Mouse (Mus musculus): ENCODE results near the gene Gm10134. TPM values are rescaled to one million over a fixed set of nuclear protein-coding genes. Genes with fewer than 3 reads are reported as not detected.

Gm10134 gene
- polyA plus RNA-seq, 1 experiment from 2014 or later = 3.5 TPM

- 50% methylated on average over 11 of the region's 11 CpGs for WGBS
- Histone ChIP-seq H3K9ac (no peak overlapping the region), H3K4me3 (no peak overlapping the region), H3K9me3 (no peaks in the 10 kb centered on the region), H3K27ac (no peak overlapping the region), H3K4me1 (no peaks in the 10 kb centered on the region), H3K36me3 (peaks cover 79% of the 10 kb centered on the region), H3K4me2 (no peak overlapping the region), H3K27me3 (no peaks in the 10 kb centered on the region)
- ATAC-seq (ENCODE audit: borderline replicate concordance, extremely low read depth, low FRiP score, low TSS enrichment) = peak; percentile 51; the same call in 1 of the 2 replicates
Measured at GRCm38 (mm10) chr2:28547237-28548172, 41.6 kb downstream of the Gm10134 start.

GRCm38 (mm10) chr2:28549157-28549556 is 43.3 kb downstream of the Gm10134 start:
- Histone ChIP-seq H3K9me3 (no peaks in the 10 kb centered on the region), H3K9ac (no peak overlapping the region), H3K4me3 (no peak overlapping the region), H3K4me1 (no peaks in the 10 kb centered on the region), H3K36me3 (peaks cover 76% of the 10 kb centered on the region), H3K27me3 (no peaks in the 10 kb centered on the region), H3K4me2 (no peak overlapping the region), H3K27ac (no peak overlapping the region)
- ATAC-seq (ENCODE audit: borderline replicate concordance, extremely low read depth, low FRiP score, low TSS enrichment) = no peak
- 87% methylated on average over 13 of the region's 13 CpGs for WGBS

DNA sequence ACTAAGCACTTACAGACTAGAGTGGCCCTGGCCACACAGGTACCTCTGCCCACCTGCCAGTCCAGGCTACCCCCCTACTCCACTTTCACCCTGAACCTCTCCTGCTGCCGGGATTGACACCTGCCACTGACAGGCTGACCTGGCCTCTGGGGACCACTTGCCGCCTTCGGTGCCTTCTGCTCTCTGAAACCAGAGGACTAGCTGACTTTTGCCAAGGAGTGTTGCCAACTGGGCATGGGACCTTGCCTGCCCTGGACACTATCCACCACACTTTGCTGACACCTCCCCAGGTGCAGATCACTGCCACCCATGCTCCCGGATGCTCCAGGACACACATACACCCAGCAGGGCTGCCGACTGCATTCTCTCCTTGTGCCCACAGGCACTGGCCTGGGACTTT is 46.4 kb downstream of the Gm10134 start:
- H3K4me3 ChIP-seq = no peak overlapping the region
- peaks cover 55% of the 10 kb centered on the region for H3K36me3 ChIP-seq
- H3K9me3 ChIP-seq = no peaks in the 10 kb centered on the region
- H3K9ac ChIP-seq = no peak overlapping the region
- no peak overlapping the region for H3K27ac ChIP-seq
- H3K27me3 ChIP-seq = no peaks in the 10 kb centered on the region
- no peak for ATAC-seq (ENCODE audit: borderline replicate concordance, extremely low read depth, low FRiP score, low TSS enrichment)
- H3K4me2 ChIP-seq = no peak overlapping the region
- H3K4me1 ChIP-seq = no peaks in the 10 kb centered on the region
- WGBS = 91% methylated on average over 5 of the region's 5 CpGs

Other genes with a start within 250 kb of the Gm10134 start
- 5.2 and 6.0 TPM in 2 replicates for gene Ppp1r26, start 59.3 kb upstream of the Gm10134 start, polyA plus RNA-seq (2015; fragmentation: Nextera tagmentation; extraction: Ambion mirVana)
- 1.7 and 1.9 TPM in 2 replicates for gene 1700007K13Rik, start 39.8 kb upstream of the Gm10134 start, polyA plus RNA-seq (2015; fragmentation: Nextera tagmentation; extraction: Ambion mirVana)
- 53.0 and 53.7 TPM in 2 replicates for gene Mrps2, start 38.0 kb upstream of the Gm10134 start, polyA plus RNA-seq (2015; fragmentation: Nextera tagmentation; extraction: Ambion mirVana)
- 0.98 and 1.8 TPM in 2 replicates for gene Gbgt1, start 9.2 kb upstream of the Gm10134 start, polyA plus RNA-seq (2015; fragmentation: Nextera tagmentation; extraction: Ambion mirVana)
- gene Ralgds, start 7.0 kb downstream of the Gm10134 start, polyA plus RNA-seq (2015; fragmentation: Nextera tagmentation; extraction: Ambion mirVana) = 30.9 and 31.7 TPM in 2 replicates
- 1.9 TPM in 1 of 2 replicates, not detected in the other for gene Cel, start 57.3 kb downstream of the Gm10134 start, polyA plus RNA-seq (2015; fragmentation: Nextera tagmentation; extraction: Ambion mirVana)
- gene Gtf3c5, start 77.7 kb downstream of the Gm10134 start, polyA plus RNA-seq (2015; fragmentation: Nextera tagmentation; extraction: Ambion mirVana) = 45.3 and 46.7 TPM in 2 replicates
- gene Gfi1b, start 115.9 kb downstream of the Gm10134 start, polyA plus RNA-seq (2015; fragmentation: Nextera tagmentation; extraction: Ambion mirVana) = 0.49 and 1.0 TPM in 2 replicates
- gene Tsc1, start 135.1 kb downstream of the Gm10134 start, polyA plus RNA-seq (2015; fragmentation: Nextera tagmentation; extraction: Ambion mirVana) = 17.8 and 20.6 TPM in 2 replicates
- 3.5 and 4.0 TPM in 2 replicates for gene Spaca9, start 193.6 kb downstream of the Gm10134 start, polyA plus RNA-seq (2015; fragmentation: Nextera tagmentation; extraction: Ambion mirVana)
- gene Ak8, start 194.1 kb downstream of the Gm10134 start, polyA plus RNA-seq (2015; fragmentation: Nextera tagmentation; extraction: Ambion mirVana) = 1.7 and 1.9 TPM in 2 replicates